Mouse (Mus musculus): ENCODE results near the gene Slc22a15. TPM values are rescaled to one million over a fixed set of nuclear protein-coding genes. Genes with fewer than 3 reads are reported as not detected.
"Not testable (repeated sequence)": the region's sequence is repeated elsewhere in the genome, so short reads cannot be mapped to it uniquely, and the experiment has no call there.

Slc22a15 gene
- total RNA-seq, 1 experiment from 2014 or later: 17.7 TPM

- DNase-seq: no peak
Observed at GRCm38 (mm10) chr3:101861856-101862255, 62.4 kb downstream of the Slc22a15 start.

- no peak for DNase-seq
Observed at GRCm38 (mm10) chr3:101860151-101860550, 64.1 kb downstream of the Slc22a15 start.

- DNase-seq: no peak
Observed at GRCm38 (mm10) chr3:101859740-101860139, 64.5 kb downstream of the Slc22a15 start.

DNA sequence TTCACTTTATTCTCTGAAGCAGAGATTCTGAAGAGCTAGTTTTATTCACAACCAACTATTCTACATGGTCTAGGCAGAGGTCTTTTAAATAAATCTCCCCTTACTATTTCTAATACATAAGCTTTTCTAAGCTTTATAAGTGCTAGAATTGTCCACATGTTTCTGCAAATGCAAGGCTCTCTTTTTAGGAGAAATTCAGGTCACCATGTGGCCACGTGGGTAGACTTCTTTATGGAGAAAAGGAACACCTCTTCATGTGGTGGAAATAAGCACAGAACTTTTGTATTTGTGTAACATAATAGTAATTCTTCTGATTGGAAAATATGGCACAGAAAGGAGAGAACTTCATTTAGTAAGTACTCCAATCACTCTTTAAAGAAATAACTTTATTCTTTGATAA lies 70.2 kb downstream of the Slc22a15 start:
- DNase-seq: no peak

- DNase-seq: no peak
Observed at GRCm38 (mm10) chr3:101851363-101851762, 72.9 kb downstream of the Slc22a15 start.

GRCm38 (mm10) chr3:101848816-101849215 lies 75.4 kb downstream of the Slc22a15 start, which contains the start of gene Mab21l3:
Gene Mab21l3, minus strand, starts transcription at chr3:101848959.
- no peak for DNase-seq

- no peak for DNase-seq
Observed at GRCm38 (mm10) chr3:101846096-101846495, 78.2 kb downstream of the Slc22a15 start.

DNA sequence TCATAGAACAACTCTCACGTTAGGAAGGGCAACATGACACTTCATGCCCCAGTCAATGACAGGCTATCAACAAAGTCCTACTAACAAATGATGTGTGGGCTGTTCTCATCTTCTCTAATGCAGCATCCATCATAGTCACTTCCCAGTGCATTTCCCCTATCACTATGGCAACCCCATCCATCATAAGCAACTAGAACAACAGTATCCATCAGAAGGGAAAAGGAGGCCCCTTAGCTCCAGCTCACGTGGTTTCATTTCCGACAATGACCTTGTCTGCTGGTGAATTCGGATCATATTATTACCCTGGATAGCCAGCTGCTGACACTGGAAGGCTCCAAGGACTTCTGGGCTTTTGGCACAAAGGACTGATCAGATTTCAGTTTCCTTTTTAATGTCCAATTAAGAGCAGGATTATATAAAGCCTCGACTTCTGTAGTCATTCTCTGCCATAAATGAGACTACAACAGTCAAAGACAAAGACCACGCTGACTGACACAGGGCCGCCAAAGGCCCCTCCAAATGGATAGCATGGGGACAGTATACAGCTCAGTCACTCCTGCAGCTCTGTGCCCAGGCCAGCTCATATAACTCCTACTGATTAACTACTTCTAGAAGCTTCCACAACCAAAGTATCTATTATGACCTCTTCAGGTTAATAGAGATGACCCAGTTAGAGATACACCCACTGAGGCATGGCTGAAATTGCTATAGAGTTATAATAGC lies 81.7 kb downstream of the Slc22a15 start:
- no peak for DNase-seq

GRCm38 (mm10) chr3:101839327-101839726 lies 84.9 kb downstream of the Slc22a15 start:
- no peak for DNase-seq

DNA sequence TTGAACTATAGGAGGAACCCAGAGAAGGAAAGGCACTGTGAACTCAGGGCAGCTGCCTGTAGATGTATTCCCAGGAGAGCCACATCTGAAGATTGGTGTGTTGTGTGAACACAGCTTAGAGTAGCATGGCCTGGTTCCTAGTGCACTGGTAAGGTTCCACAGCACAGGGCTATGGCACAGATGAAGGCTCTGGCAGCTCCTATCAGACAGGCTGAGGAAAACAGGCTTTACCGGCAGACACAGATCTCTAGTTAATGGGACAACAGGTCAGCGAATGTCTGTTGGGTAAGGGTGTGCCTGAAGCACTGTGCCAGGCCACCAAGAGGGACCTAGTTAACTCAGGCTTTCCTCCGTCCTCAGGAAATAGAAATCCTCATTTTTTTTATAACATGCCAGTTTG lies 87.3 kb downstream of the Slc22a15 start:
- no peak for DNase-seq

GRCm38 (mm10) chr3:101836532-101836931 lies 87.7 kb downstream of the Slc22a15 start:
- no peak for DNase-seq

GRCm38 (mm10) chr3:101836045-101836444 lies 88.2 kb downstream of the Slc22a15 start:
- peak; percentile 70 for DNase-seq

- DNase-seq: peak; percentile 62
Observed at GRCm38 (mm10) chr3:101831189-101831858, 92.9 kb downstream of the Slc22a15 start.

- no peak for DNase-seq
Observed at GRCm38 (mm10) chr3:101829881-101830616, 94.2 kb downstream of the Slc22a15 start.

DNA sequence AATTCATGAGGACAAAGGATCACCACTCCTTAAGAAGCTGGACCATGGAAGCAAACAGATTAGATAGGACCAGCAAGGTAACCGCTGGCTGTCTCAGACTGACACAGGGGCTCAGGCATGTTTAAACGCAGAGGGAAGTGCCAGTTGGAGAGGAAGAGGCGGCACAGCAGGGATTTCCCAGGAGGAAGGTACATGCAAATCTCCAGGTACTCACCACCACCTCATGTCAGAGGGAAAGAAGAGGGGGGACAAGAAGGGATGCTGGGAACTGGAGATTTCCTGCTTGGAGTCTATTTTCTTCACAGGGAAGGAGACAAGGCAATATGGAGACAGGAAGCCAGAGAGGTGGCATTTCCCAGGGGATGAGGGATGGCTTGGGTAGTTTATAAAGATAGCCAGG lies 95.7 kb downstream of the Slc22a15 start:
- no peak for DNase-seq

GRCm38 (mm10) chr3:101827220-101827715 lies 97.0 kb downstream of the Slc22a15 start:
- DNase-seq: no peak

- no peak for DNase-seq
Observed at GRCm38 (mm10) chr3:101824338-101824737, 99.9 kb downstream of the Slc22a15 start.

- DNase-seq: no peak
Observed at GRCm38 (mm10) chr3:101822052-101822451, 102.2 kb downstream of the Slc22a15 start.

DNA sequence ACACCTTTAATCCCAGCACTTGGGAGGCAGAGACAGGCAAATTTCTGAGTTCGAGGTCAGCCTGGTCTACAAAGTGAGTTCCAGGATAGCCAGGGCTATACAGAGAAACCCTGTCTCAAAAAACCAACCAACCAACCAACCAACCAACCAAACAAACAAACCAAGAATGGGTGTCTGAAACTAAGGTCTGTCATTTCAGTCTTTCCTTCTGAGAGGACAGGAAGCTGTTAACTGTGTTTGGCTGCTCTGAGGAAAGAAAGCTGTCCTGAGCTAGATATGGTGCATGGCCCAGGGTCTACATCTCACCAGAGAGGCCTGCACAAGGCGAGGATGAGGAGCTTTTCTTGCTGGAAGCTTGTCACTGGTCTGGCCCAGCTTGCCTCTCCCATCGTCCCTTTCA lies 103.5 kb downstream of the Slc22a15 start:
- not testable (repeated sequence) for DNase-seq

GRCm38 (mm10) chr3:101816006-101816405 lies 108.2 kb downstream of the Slc22a15 start:
- no peak for DNase-seq

GRCm38 (mm10) chr3:101814790-101815189 lies 109.5 kb downstream of the Slc22a15 start:
- no peak for DNase-seq

DNA sequence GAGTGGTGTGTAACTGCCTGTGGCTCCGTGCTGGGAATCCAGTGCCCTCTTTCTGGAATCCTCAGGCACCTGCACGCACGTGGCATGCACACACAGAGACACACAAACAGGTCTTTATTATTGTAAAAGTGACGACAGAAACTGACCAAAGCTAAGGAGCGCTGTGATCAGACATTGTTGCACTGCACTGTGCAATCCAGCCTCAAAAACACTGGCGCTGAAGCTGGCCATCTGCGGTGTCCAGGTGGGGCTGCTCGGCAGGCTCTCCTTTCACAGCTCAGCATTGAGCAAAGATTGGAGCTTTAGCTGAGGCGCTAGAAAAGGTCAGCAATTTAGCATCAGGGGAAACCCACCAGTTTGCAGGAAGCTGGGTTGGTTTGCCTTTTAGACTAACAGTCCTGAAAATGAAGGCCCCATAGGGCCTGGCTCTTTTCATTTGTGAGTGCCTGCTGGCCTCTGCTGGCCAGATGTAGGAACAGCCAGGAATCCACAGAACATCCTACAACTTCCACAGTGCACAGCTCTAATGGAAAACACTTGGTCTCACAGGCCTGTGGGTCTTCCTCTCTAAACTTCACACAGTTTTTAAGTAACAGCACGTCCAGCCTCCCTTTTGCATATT lies 111.8 kb downstream of the Slc22a15 start:
- DNase-seq: peak; percentile 61
